Mouse (Mus musculus): ENCODE results near the gene Ralgapa2. TPM values are rescaled to one million over a fixed set of nuclear protein-coding genes. Genes with fewer than 3 reads are reported as not detected.

The Ralgapa2 gene
- polyA plus RNA-seq, 1 experiment from 2014 or later = 9.0 TPM

GRCm38 (mm10) chr2:146361969-146362368 is 150.2 kb downstream of the Ralgapa2 start:
- ATAC-seq (ENCODE audit: low FRiP score) = no peak
- whole genome bisulfite sequencing = 75% methylated on average over 4 of the region's 4 CpGs

GRCm38 (mm10) chr2:146361076-146361475 is 151.1 kb downstream of the Ralgapa2 start:
- no peak for ATAC-seq (ENCODE audit: low FRiP score)
- no peak for DNase-seq (ENCODE audit: low spot score, missing footprints)
- H3K27me3 ChIP-seq (ENCODE audit: control insufficient read depth, insufficient read depth, low read length) = no peaks in the 10 kb centered on the region
- no peak overlapping the region for H3K27ac ChIP-seq (ENCODE audit: low read depth, low read length)
- H3K9ac ChIP-seq (ENCODE audit: low read length) = no peak overlapping the region
- H3K9me3 ChIP-seq (ENCODE audit: control insufficient read depth, low read length) = no peaks in the 10 kb centered on the region
- no peak overlapping the region for H3K4me3 ChIP-seq (ENCODE audit: low read depth, low read length)
- no peak overlapping the region for H3K4me2 ChIP-seq
- 86% methylated on average over 3 of the region's 3 CpGs for WGBS
- H3K36me3 ChIP-seq (ENCODE audit: control insufficient read depth, insufficient read depth, low read length) = no peaks in the 10 kb centered on the region
- H3K4me1 ChIP-seq (ENCODE audit: control insufficient read depth, insufficient read depth, low read length) = no peaks in the 10 kb centered on the region

More at GRCm38 (mm10) chr2:146361969-146362368, 150.2 kb downstream of the Ralgapa2 start:
- Histone ChIP-seq H3K36me3 (ENCODE audit: control insufficient read depth, insufficient read depth, low read length) (no peaks in the 10 kb centered on the region), H3K4me3 (ENCODE audit: low read depth, low read length) (no peak overlapping the region), H3K9ac (ENCODE audit: low read length) (no peak overlapping the region), H3K9me3 (ENCODE audit: control insufficient read depth, low read length) (no peaks in the 10 kb centered on the region), H3K27ac (ENCODE audit: low read depth, low read length) (no peak overlapping the region), H3K4me2 (no peak overlapping the region), H3K4me1 (ENCODE audit: control insufficient read depth, insufficient read depth, low read length) (no peaks in the 10 kb centered on the region), H3K27me3 (ENCODE audit: control insufficient read depth, insufficient read depth, low read length) (no peaks in the 10 kb centered on the region)
- no peak for DNase-seq (ENCODE audit: low spot score, missing footprints)

- WGBS = 91% methylated on average over 2 of the region's 2 CpGs
- DNase-seq (ENCODE audit: low spot score, missing footprints) (no peak), ATAC-seq (ENCODE audit: low FRiP score) (no peak)
- Histone ChIP-seq H3K9me3 (ENCODE audit: control insufficient read depth, low read length) (no peaks in the 10 kb centered on the region), H3K4me1 (ENCODE audit: control insufficient read depth, insufficient read depth, low read length) (no peaks in the 10 kb centered on the region), H3K36me3 (ENCODE audit: control insufficient read depth, insufficient read depth, low read length) (no peaks in the 10 kb centered on the region), H3K9ac (ENCODE audit: low read length) (no peak overlapping the region), H3K27ac (ENCODE audit: low read depth, low read length) (no peak overlapping the region), H3K4me3 (ENCODE audit: low read depth, low read length) (no peak overlapping the region), H3K27me3 (ENCODE audit: control insufficient read depth, insufficient read depth, low read length) (no peaks in the 10 kb centered on the region), H3K4me2 (no peak overlapping the region)
These were observed 152.5 kb downstream of the Ralgapa2 start for GRCm38 (mm10) chr2:146359676-146360075.

- no peak overlapping the region for H3K4me3 ChIP-seq (ENCODE audit: low read depth, low read length)
- DNase-seq (ENCODE audit: low spot score, missing footprints) = no peak
- H3K4me2 ChIP-seq = no peak overlapping the region
- no peak for ATAC-seq (ENCODE audit: low FRiP score)
- no peak overlapping the region for H3K27ac ChIP-seq (ENCODE audit: low read depth, low read length)
- no peak overlapping the region for H3K9ac ChIP-seq (ENCODE audit: low read length)
- no peaks in the 10 kb centered on the region for H3K4me1 ChIP-seq (ENCODE audit: control insufficient read depth, insufficient read depth, low read length)
- H3K9me3 ChIP-seq (ENCODE audit: control insufficient read depth, low read length) = no peaks in the 10 kb centered on the region
- H3K27me3 ChIP-seq (ENCODE audit: control insufficient read depth, insufficient read depth, low read length) = no peaks in the 10 kb centered on the region
- WGBS = 82% methylated on average over 6 of the region's 6 CpGs
- H3K36me3 ChIP-seq (ENCODE audit: control insufficient read depth, insufficient read depth, low read length) = no peaks in the 10 kb centered on the region
These were observed 155.6 kb downstream of the Ralgapa2 start for GRCm38 (mm10) chr2:146356524-146356923.

- 90% methylated on average over 5 of the region's 5 CpGs for WGBS
- no peak overlapping the region for H3K27ac ChIP-seq (ENCODE audit: low read depth, low read length)
- DNase-seq (ENCODE audit: low spot score, missing footprints) (no peak), ATAC-seq (ENCODE audit: low FRiP score) (no peak)
- no peak overlapping the region for H3K4me2 ChIP-seq
- no peaks in the 10 kb centered on the region; the same call in 1 of the 2 replicates for H3K4me1 ChIP-seq (ENCODE audit: control insufficient read depth, insufficient read depth, low read length)
- no peak overlapping the region for H3K4me3 ChIP-seq (ENCODE audit: low read depth, low read length)
- no peaks in the 10 kb centered on the region for H3K9me3 ChIP-seq (ENCODE audit: control insufficient read depth, low read length)
- H3K27me3 ChIP-seq (ENCODE audit: control insufficient read depth, insufficient read depth, low read length) = no peaks in the 10 kb centered on the region
- H3K36me3 ChIP-seq (ENCODE audit: control insufficient read depth, insufficient read depth, low read length) = no peaks in the 10 kb centered on the region
- H3K9ac ChIP-seq (ENCODE audit: low read length) = no peak overlapping the region
These were observed 161.9 kb downstream of the Ralgapa2 start for GRCm38 (mm10) chr2:146350230-146350629.

- Histone ChIP-seq H3K9ac (ENCODE audit: low read length) (no peak overlapping the region), H3K36me3 (ENCODE audit: control insufficient read depth, insufficient read depth, low read length) (no peaks in the 10 kb centered on the region), H3K27ac (ENCODE audit: low read depth, low read length) (no peak overlapping the region), H3K9me3 (ENCODE audit: control insufficient read depth, low read length) (no peaks in the 10 kb centered on the region), H3K4me1 (ENCODE audit: control insufficient read depth, insufficient read depth, low read length) (no peaks in the 10 kb centered on the region; the same call in 1 of the 2 replicates), H3K4me3 (ENCODE audit: low read depth, low read length) (no peak overlapping the region), H3K27me3 (ENCODE audit: control insufficient read depth, insufficient read depth, low read length) (no peaks in the 10 kb centered on the region), H3K4me2 (no peak overlapping the region)
- 61% methylated on average over 2 of the region's 2 CpGs for WGBS
- DNase-seq (ENCODE audit: low spot score, missing footprints) = no peak
- no peak for ATAC-seq (ENCODE audit: low FRiP score)
These were observed 164.2 kb downstream of the Ralgapa2 start for GRCm38 (mm10) chr2:146347942-146348341.

- Histone ChIP-seq H3K4me3 (ENCODE audit: low read depth, low read length) (no peak overlapping the region), H3K27me3 (ENCODE audit: control insufficient read depth, insufficient read depth, low read length) (no peaks in the 10 kb centered on the region), H3K4me1 (ENCODE audit: control insufficient read depth, insufficient read depth, low read length) (no peaks in the 10 kb centered on the region), H3K27ac (ENCODE audit: low read depth, low read length) (no peak overlapping the region), H3K4me2 (no peak overlapping the region), H3K9ac (ENCODE audit: low read length) (no peak overlapping the region), H3K9me3 (ENCODE audit: control insufficient read depth, low read length) (no peaks in the 10 kb centered on the region), H3K36me3 (ENCODE audit: control insufficient read depth, insufficient read depth, low read length) (no peaks in the 10 kb centered on the region)
- WGBS = 95% methylated on average over 4 of the region's 4 CpGs
- DNase-seq (ENCODE audit: low spot score, missing footprints) (no peak), ATAC-seq (ENCODE audit: low FRiP score) (no peak)
These were observed 172.1 kb downstream of the Ralgapa2 start for GRCm38 (mm10) chr2:146340090-146340489.

GRCm38 (mm10) chr2:146337540-146337939 is 174.6 kb downstream of the Ralgapa2 start:
- Histone ChIP-seq H3K4me1 (ENCODE audit: control insufficient read depth, insufficient read depth, low read length) (no peaks in the 10 kb centered on the region), H3K4me3 (ENCODE audit: low read depth, low read length) (no peak overlapping the region), H3K4me2 (no peak overlapping the region), H3K36me3 (ENCODE audit: control insufficient read depth, insufficient read depth, low read length) (no peaks in the 10 kb centered on the region), H3K27me3 (ENCODE audit: control insufficient read depth, insufficient read depth, low read length) (no peaks in the 10 kb centered on the region), H3K9me3 (ENCODE audit: control insufficient read depth, low read length) (no peaks in the 10 kb centered on the region), H3K27ac (ENCODE audit: low read depth, low read length) (no peak overlapping the region), H3K9ac (ENCODE audit: low read length) (no peak overlapping the region)
- DNase-seq (ENCODE audit: low spot score, missing footprints) = no peak
- ATAC-seq (ENCODE audit: low FRiP score) = no peak
- 78% methylated on average over 1 of the region's 1 CpGs for WGBS

GRCm38 (mm10) chr2:146331894-146332476 is 180.2 kb downstream of the Ralgapa2 start:
- Histone ChIP-seq H3K27me3 (ENCODE audit: control insufficient read depth, insufficient read depth, low read length) (no peaks in the 10 kb centered on the region), H3K27ac (ENCODE audit: low read depth, low read length) (no peak overlapping the region), H3K4me3 (ENCODE audit: low read depth, low read length) (no peak overlapping the region), H3K4me2 (no peak overlapping the region), H3K4me1 (ENCODE audit: control insufficient read depth, insufficient read depth, low read length) (peaks cover 11% of the 10 kb centered on the region; the same call in 1 of the 2 replicates), H3K36me3 (ENCODE audit: control insufficient read depth, insufficient read depth, low read length) (no peaks in the 10 kb centered on the region; the same call in 1 of the 2 replicates), H3K9me3 (ENCODE audit: control insufficient read depth, low read length) (no peaks in the 10 kb centered on the region), H3K9ac (ENCODE audit: low read length) (no peak overlapping the region)
- 83% methylated on average over 5 of the region's 5 CpGs for WGBS
- no peak for DNase-seq (ENCODE audit: low spot score, missing footprints)
- no peak for ATAC-seq (ENCODE audit: low FRiP score)
